Mouse (Mus musculus): ENCODE results near the gene Mybl2.

GRCm38 (mm10) chr2:163120626-163121352, 66.3 kb downstream of the Mybl2 start:
- no peak for TF ChIP-seq CTCF (IDR thresholded peaks at IDR 0.05; ENCODE audit: extremely low read depth, insufficient read depth, insufficient read length, insufficient replicate concordance)
- no peak for TF ChIP-seq POLR2A (IDR thresholded peaks at IDR 0.05; ENCODE audit: low read depth, low read length)
